Mouse (Mus musculus): ENCODE results near the gene Elmo1. TPM values are rescaled to one million over a fixed set of nuclear protein-coding genes. Genes with fewer than 3 reads are reported as not detected.

Gene Elmo1
- polyA plus RNA-seq, 1 experiment = not detected

- no peak overlapping the region for H3K27ac ChIP-seq (ENCODE audit: insufficient read depth, low read depth, low read length)
- no peak overlapping the region for H3K4me3 ChIP-seq (ENCODE audit: insufficient read depth, low read depth, low read length)
- TF ChIP-seq CTCF (IDR thresholded peaks at IDR 0.05; ENCODE audit: insufficient read depth, low read depth, low read length) (no peak), POLR2A (IDR thresholded peaks at IDR 0.05; ENCODE audit: insufficient read depth, low read depth, low read length) (no peak)
- peaks cover 3% of the 10 kb centered on the region; the same call in 1 of the 2 replicates for H3K4me1 ChIP-seq (ENCODE audit: control insufficient read depth, insufficient read depth, low read length)
- WGBS = 87% methylated on average over 9 of the region's 9 CpGs
Observed at GRCm38 (mm10) chr13:20564414-20564813, 474.0 kb downstream of the Elmo1 start.

GRCm38 (mm10) chr13:20575186-20575585 is 484.8 kb downstream of the Elmo1 start:
- 94% methylated on average over 2 of the region's 2 CpGs for WGBS
- Histone ChIP-seq H3K27ac (ENCODE audit: insufficient read depth, low read depth, low read length) (no peak overlapping the region), H3K4me1 (ENCODE audit: control insufficient read depth, insufficient read depth, low read length) (no peaks in the 10 kb centered on the region), H3K4me3 (ENCODE audit: insufficient read depth, low read depth, low read length) (no peak overlapping the region)
- TF ChIP-seq CTCF (IDR thresholded peaks at IDR 0.05; ENCODE audit: insufficient read depth, low read depth, low read length) (no peak), POLR2A (IDR thresholded peaks at IDR 0.05; ENCODE audit: insufficient read depth, low read depth, low read length) (no peak)

DNA sequence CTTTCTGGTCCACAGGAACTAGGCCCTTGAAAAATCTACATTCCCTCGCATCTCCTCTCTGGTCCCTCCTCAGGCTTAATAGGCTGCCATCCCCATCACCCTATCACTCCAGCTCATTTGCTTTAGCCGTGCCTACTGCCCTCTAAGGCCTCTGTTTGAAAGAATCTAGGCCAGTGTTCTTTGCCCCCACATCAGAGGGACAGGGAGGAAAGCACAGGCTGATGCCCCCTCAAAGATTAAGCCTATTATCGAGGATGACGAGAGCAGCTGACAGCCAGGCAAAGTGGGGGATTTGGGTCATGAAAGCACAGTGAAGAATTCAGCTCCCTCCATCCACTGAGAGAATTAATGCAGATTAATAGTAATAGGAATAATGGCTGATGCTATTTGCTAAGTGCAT is 495.5 kb downstream of the Elmo1 start:
- Histone ChIP-seq H3K4me1 (ENCODE audit: control insufficient read depth, insufficient read depth, low read length) (no peaks in the 10 kb centered on the region), H3K4me3 (ENCODE audit: insufficient read depth, low read depth, low read length) (no peak overlapping the region), H3K27ac (ENCODE audit: insufficient read depth, low read depth, low read length) (no peak overlapping the region)
- TF ChIP-seq POLR2A (IDR thresholded peaks at IDR 0.05; ENCODE audit: insufficient read depth, low read depth, low read length) = no peak
- TF ChIP-seq CTCF (IDR thresholded peaks at IDR 0.05; ENCODE audit: insufficient read depth, low read depth, low read length) = no peak
- WGBS = 59% methylated on average over 4 of the region's 4 CpGs

DNA sequence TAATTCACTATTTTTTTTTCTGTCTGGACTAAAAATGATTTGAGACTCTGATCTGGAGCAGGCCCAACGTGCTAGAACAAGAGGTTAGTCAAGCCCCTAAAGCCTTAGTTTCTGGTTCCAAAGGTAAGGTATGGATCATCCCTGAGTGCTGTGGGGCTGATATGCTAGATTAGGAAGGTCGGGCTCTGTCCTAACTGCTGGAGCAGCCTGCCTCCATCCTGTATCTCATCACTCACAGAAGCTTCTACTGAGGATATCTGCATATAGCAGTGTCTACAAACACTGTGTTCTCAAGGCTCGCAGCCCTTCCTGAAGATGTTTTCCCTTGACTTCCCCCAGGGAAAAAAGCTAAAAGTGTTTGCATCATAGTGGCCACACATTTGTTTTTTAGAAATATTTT is 496.1 kb downstream of the Elmo1 start:
- Histone ChIP-seq H3K4me3 (ENCODE audit: insufficient read depth, low read depth, low read length) (no peak overlapping the region), H3K4me1 (ENCODE audit: control insufficient read depth, insufficient read depth, low read length) (no peaks in the 10 kb centered on the region), H3K27ac (ENCODE audit: insufficient read depth, low read depth, low read length) (no peak overlapping the region; the same call in 1 of the 2 replicates)
- 84% methylated on average over 3 of the region's 3 CpGs for WGBS
- TF ChIP-seq POLR2A (IDR thresholded peaks at IDR 0.05; ENCODE audit: insufficient read depth, low read depth, low read length) = no peak
- no peak for TF ChIP-seq CTCF (IDR thresholded peaks at IDR 0.05; ENCODE audit: insufficient read depth, low read depth, low read length)

DNA sequence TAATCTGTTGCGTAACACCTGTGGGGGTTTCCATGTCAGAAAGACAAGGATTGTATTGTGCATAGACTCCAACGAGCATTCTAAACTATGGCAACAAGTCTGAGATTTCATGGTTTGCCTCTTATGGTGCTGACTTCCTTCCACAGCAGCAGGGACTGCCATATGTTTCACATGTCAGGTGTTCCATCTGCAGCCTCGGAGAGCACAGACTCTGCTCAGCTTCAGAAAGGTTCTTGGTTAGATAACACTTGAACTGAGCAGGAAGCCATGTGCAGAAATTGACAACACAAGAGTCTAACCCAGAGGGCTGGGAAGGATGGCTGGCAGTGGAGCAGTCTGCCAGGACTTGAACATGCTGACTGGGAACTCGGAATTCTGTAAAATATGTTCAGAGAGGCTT is 500.6 kb downstream of the Elmo1 start:
- WGBS = 83% methylated on average over 4 of the region's 4 CpGs
- TF ChIP-seq POLR2A (IDR thresholded peaks at IDR 0.05; ENCODE audit: insufficient read depth, low read depth, low read length) (no peak), CTCF (IDR thresholded peaks at IDR 0.05; ENCODE audit: insufficient read depth, low read depth, low read length) (no peak)
- Histone ChIP-seq H3K27ac (ENCODE audit: insufficient read depth, low read depth, low read length) (no peak overlapping the region), H3K4me1 (ENCODE audit: control insufficient read depth, insufficient read depth, low read length) (no peaks in the 10 kb centered on the region), H3K4me3 (ENCODE audit: insufficient read depth, low read depth, low read length) (no peak overlapping the region)

- WGBS = 64% methylated on average over 5 of the region's 5 CpGs
- Histone ChIP-seq H3K27ac (ENCODE audit: insufficient read depth, low read depth, low read length) (peak overlapping the region; percentile 70; the same call in 1 of the 2 replicates), H3K4me3 (ENCODE audit: insufficient read depth, low read depth, low read length) (no peak overlapping the region), H3K4me1 (ENCODE audit: control insufficient read depth, insufficient read depth, low read length) (peaks cover 10% of the 10 kb centered on the region)
- TF ChIP-seq POLR2A (IDR thresholded peaks at IDR 0.05; ENCODE audit: insufficient read depth, low read depth, low read length) = no peak
- TF ChIP-seq CTCF (IDR thresholded peaks at IDR 0.05; ENCODE audit: insufficient read depth, low read depth, low read length) = no peak
Observed at GRCm38 (mm10) chr13:20597307-20597706, 506.9 kb downstream of the Elmo1 start.

DNA sequence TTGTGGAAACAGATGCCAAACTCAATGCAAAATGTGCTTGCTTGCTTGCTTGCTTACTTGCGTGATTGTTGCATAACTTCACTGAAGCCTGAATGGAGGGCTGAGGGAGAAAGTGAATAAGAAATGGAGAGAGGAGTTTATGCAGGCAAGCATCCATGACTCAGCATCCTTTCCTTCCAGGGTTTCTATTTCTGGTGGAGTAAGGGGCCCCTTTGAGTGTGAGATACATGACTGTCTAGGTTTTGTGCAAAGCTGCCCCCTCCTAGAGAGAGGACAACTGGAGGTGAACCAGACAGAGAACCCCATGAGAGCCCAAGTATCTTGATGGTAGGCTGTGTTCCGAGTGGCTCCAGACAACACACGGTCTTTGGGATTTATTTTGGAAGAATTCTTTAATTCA is 508.2 kb downstream of the Elmo1 start:
- no peak for TF ChIP-seq CTCF (IDR thresholded peaks at IDR 0.05; ENCODE audit: insufficient read depth, low read depth, low read length)
- TF ChIP-seq POLR2A (IDR thresholded peaks at IDR 0.05; ENCODE audit: insufficient read depth, low read depth, low read length) = no peak

GRCm38 (mm10) chr13:20600246-20600645 is 509.9 kb downstream of the Elmo1 start:
- Histone ChIP-seq H3K4me3 (ENCODE audit: insufficient read depth, low read depth, low read length) (no peak overlapping the region), H3K4me1 (ENCODE audit: control insufficient read depth, insufficient read depth, low read length) (peaks cover 10% of the 10 kb centered on the region), H3K27ac (ENCODE audit: insufficient read depth, low read depth, low read length) (no peak overlapping the region)
- TF ChIP-seq POLR2A (IDR thresholded peaks at IDR 0.05; ENCODE audit: insufficient read depth, low read depth, low read length) (no peak), CTCF (IDR thresholded peaks at IDR 0.05; ENCODE audit: insufficient read depth, low read depth, low read length) (no peak)
- 41% methylated on average over 6 of the region's 6 CpGs for WGBS

More for the DNA sequence above, 508.2 kb downstream of the Elmo1 start:
- 65% methylated on average over 3 of the region's 3 CpGs for WGBS
- H3K27ac ChIP-seq (ENCODE audit: insufficient read depth, low read depth, low read length) = no peak overlapping the region
- no peak overlapping the region for H3K4me3 ChIP-seq (ENCODE audit: insufficient read depth, low read depth, low read length)
- H3K4me1 ChIP-seq (ENCODE audit: control insufficient read depth, insufficient read depth, low read length) = peaks cover 10% of the 10 kb centered on the region

- Histone ChIP-seq H3K27ac (ENCODE audit: insufficient read depth, low read depth, low read length) (no peak overlapping the region), H3K4me1 (ENCODE audit: control insufficient read depth, insufficient read depth, low read length) (peaks cover 10% of the 10 kb centered on the region), H3K4me3 (ENCODE audit: insufficient read depth, low read depth, low read length) (no peak overlapping the region)
- WGBS = 39% methylated on average over 1 of the region's 1 CpGs
- TF ChIP-seq CTCF (IDR thresholded peaks at IDR 0.05; ENCODE audit: insufficient read depth, low read depth, low read length) (no peak), POLR2A (IDR thresholded peaks at IDR 0.05; ENCODE audit: insufficient read depth, low read depth, low read length) (no peak)
Observed at GRCm38 (mm10) chr13:20601421-20601820, 511.0 kb downstream of the Elmo1 start.

GRCm38 (mm10) chr13:20606891-20607290 is 516.5 kb downstream of the Elmo1 start:
- H3K4me1 ChIP-seq (ENCODE audit: control insufficient read depth, insufficient read depth, low read length) = no peaks in the 10 kb centered on the region
- TF ChIP-seq CTCF (IDR thresholded peaks at IDR 0.05; ENCODE audit: insufficient read depth, low read depth, low read length) (no peak), POLR2A (IDR thresholded peaks at IDR 0.05; ENCODE audit: insufficient read depth, low read depth, low read length) (no peak)
- H3K27ac ChIP-seq (ENCODE audit: insufficient read depth, low read depth, low read length) = no peak overlapping the region
- no peak overlapping the region for H3K4me3 ChIP-seq (ENCODE audit: insufficient read depth, low read depth, low read length)
- 83% methylated on average over 3 of the region's 3 CpGs for WGBS

Measured in olfactory bulb, adult 2 months (tissue).